Mouse (Mus musculus): ENCODE measurements around the gene Xcr1. TPM values are rescaled to one million over a fixed set of nuclear protein-coding genes. Genes with fewer than 3 reads are reported as not detected.

Gene Xcr1
- 0.57 TPM for polyA plus RNA-seq (2014; fragmentation: Illumina TruSeq; extraction: RNeasy Lipid Tissue Mini Kit (QIAGEN cat#74804); ENCODE audit: low read depth, low replicate concordance)

DNA sequence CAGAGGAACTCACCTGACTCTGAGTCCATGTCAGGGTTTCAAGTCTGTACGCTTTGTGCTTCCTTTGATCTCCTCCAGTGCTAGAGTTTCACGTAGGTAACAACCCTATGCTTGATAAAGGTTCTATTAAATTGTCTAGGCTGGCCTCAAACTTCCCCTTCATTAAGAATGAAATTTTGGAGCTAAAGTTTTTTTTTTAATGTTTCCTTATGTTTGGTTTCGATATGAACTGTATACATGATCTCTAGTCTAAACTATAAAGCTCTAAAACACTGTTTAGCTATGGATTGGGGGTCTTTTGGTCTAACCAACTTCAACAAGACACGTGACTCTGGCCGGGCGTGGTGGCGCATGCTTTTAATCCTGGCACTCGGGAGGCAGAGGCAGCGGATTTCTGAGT lies at the start of gene Xcr1:
Gene Xcr1, minus strand, starts transcription at position 101 of the 400 bp plus-strand sequence.

DNA sequence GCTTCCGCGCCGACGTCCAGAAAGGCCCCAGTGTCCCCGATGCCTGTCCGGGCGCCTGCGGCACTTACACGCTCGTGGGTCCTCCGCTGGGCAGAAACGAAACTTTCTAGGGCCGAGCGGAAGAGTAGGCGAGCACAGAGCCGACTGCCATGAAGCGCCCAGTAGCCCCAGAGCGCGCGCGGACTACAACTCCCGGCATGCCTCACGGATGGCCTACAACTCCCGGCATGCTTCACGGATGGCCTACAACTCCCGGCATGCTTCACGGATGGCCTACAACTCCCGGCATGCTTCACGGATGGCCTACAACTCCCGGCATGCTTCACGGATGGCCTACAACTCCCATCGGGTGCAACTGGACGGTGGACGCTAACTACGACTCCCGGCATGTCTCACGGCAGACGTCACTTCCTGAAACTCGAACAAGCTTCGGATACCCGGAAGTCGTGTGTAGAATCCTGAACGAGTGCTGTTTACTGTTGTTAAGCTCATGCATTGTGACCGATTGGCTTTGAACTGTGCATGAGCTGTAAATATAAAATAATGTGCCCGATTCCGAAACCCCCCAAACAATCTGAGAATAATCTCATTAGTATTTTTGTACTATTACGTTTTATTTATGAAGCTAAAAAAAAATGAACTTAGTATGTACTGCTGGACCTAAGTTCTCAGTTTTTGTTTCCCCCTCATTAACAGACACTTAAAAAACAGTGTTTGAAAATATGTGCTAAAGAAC lies 9.9 kb downstream of the Xcr1 start, which contains the start of gene Fyco1:
Gene Fyco1, minus strand, starts transcription at position 187 of the 736 bp plus-strand sequence.

DNA sequence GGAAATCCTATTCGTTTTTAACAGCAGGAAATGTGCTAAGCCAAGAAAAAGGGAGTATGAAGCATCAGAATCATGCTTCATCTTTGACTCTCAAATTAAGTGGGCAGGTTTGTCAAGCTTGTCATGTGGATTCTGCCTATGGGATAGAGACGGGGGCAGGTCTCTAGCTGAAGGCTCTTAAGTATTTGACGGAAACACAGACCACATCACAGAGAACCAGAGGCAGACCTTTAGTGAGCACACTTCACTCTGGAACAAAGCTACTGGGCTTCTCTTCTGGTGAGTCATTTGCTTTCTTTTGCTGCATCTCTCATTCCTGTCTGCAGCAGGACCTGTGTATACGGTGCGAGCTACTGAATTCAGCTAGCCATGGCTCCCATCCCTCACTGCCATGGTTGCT lies 55.6 kb downstream of the Xcr1 start, which contains the start of gene Cxcr6:
Gene Cxcr6, plus strand, starts transcription at position 209 of the 400 bp plus-strand sequence.

Other genes with a start within 250 kb of the Xcr1 start
- gene Slc6a20b, start 229.5 kb downstream of the Xcr1 start, polyA plus RNA-seq (2014; fragmentation: Illumina TruSeq; extraction: RNeasy Lipid Tissue Mini Kit (QIAGEN cat#74804); ENCODE audit: low read depth, low replicate concordance), result 87.2 TPM
- not detected for gene Ccr9, start 183.6 kb downstream of the Xcr1 start, polyA plus RNA-seq (2014; fragmentation: Illumina TruSeq; extraction: RNeasy Lipid Tissue Mini Kit (QIAGEN cat#74804); ENCODE audit: low read depth, low replicate concordance)
- gene Slc6a20a, start 183.1 kb downstream of the Xcr1 start, polyA plus RNA-seq (2014; fragmentation: Illumina TruSeq; extraction: RNeasy Lipid Tissue Mini Kit (QIAGEN cat#74804); ENCODE audit: low read depth, low replicate concordance), result 21.4 TPM
- 111 TPM for gene Lztfl1, start 144.3 kb downstream of the Xcr1 start, polyA plus RNA-seq (2014; fragmentation: Illumina TruSeq; extraction: RNeasy Lipid Tissue Mini Kit (QIAGEN cat#74804); ENCODE audit: low read depth, low replicate concordance)
- 2.0 TPM for gene Cxcr6, start 55.6 kb downstream of the Xcr1 start, polyA plus RNA-seq (2014; fragmentation: Illumina TruSeq; extraction: RNeasy Lipid Tissue Mini Kit (QIAGEN cat#74804); ENCODE audit: low read depth, low replicate concordance)
- 19.8 TPM for gene Fyco1, start 10.1 kb downstream of the Xcr1 start, polyA plus RNA-seq (2014; fragmentation: Illumina TruSeq; extraction: RNeasy Lipid Tissue Mini Kit (QIAGEN cat#74804); ENCODE audit: low read depth, low replicate concordance)
- gene Ccr1, start 106.7 kb upstream of the Xcr1 start, polyA plus RNA-seq (2014; fragmentation: Illumina TruSeq; extraction: RNeasy Lipid Tissue Mini Kit (QIAGEN cat#74804); ENCODE audit: low read depth, low replicate concordance), result 2.3 TPM
- not detected for gene Ccr1l1, start 116.4 kb upstream of the Xcr1 start, polyA plus RNA-seq (2014; fragmentation: Illumina TruSeq; extraction: RNeasy Lipid Tissue Mini Kit (QIAGEN cat#74804); ENCODE audit: low read depth, low replicate concordance)
- gene Ccr3, start 159.9 kb upstream of the Xcr1 start, polyA plus RNA-seq (2014; fragmentation: Illumina TruSeq; extraction: RNeasy Lipid Tissue Mini Kit (QIAGEN cat#74804); ENCODE audit: low read depth, low replicate concordance), result not detected
- gene Ccr2, start 239.9 kb upstream of the Xcr1 start, polyA plus RNA-seq (2014; fragmentation: Illumina TruSeq; extraction: RNeasy Lipid Tissue Mini Kit (QIAGEN cat#74804); ENCODE audit: low read depth, low replicate concordance), result 8.3 TPM

Data from kidney, adult 10 weeks (tissue).